Mouse (Mus musculus) C2C12 (cell line): Measurements from ENCODE around the gene Vash2. TPM values are rescaled to one million over a fixed set of nuclear protein-coding genes. Genes with fewer than 3 reads are reported as not detected.

Experiments
- H3K27me3 ChIP-seq: one replicate; pipeline ENCODE4 v1.6.1; 2011; ENCODE audit not compliant: control insufficient read depth, insufficient read depth, insufficient read length
- H3K36me3 ChIP-seq: one replicate; pipeline ENCODE4 v1.6.1; 2011; ENCODE audit not compliant: control insufficient read depth, insufficient read depth
- H3K4me3 ChIP-seq: one replicate; pipeline ENCODE4 v1.5.1; 2011; ENCODE audit warnings: mild to moderate bottlenecking, control low read depth; ENCODE audit not compliant: poor library complexity, insufficient read depth, severe bottlenecking
- H3K79me2 ChIP-seq: one replicate; pipeline ENCODE4 v1.6.1; 2011; ENCODE audit not compliant: control insufficient read depth, insufficient read depth
- H3K79me3 ChIP-seq: one replicate; pipeline ENCODE4 v1.6.1; 2011; ENCODE audit warnings: low read depth, control low read depth
- H3ac ChIP-seq: one replicate; pipeline ENCODE3; 2011; ENCODE audit warnings: low read depth; ENCODE audit not compliant: control insufficient read depth, insufficient read length
- CEBPB ChIP-seq: IDR thresholded peaks from one replicate; pipeline ENCODE4 v1.6.1; 2011; ENCODE audit warnings: low read depth, mild to moderate bottlenecking, control low read depth, moderate library complexity
- CTCF ChIP-seq: IDR thresholded peaks from one replicate; pipeline ENCODE4 v1.5.1; 2011; ENCODE audit not compliant: control insufficient read depth, insufficient read depth, insufficient read length
- FOSL1 ChIP-seq: IDR thresholded peaks from one replicate; pipeline ENCODE4 v1.8.0; 2011; ENCODE audit warnings: mild to moderate bottlenecking, low read length; ENCODE audit not compliant: poor library complexity, insufficient read depth, severe bottlenecking
- MAX ChIP-seq: IDR thresholded peaks from one replicate; pipeline ENCODE4 v1.6.1; 2011; ENCODE audit warnings: mild to moderate bottlenecking, control low read depth
- MYOD1 ChIP-seq: IDR thresholded peaks from one replicate; pipeline ENCODE4 v1.6.1; 2011; ENCODE audit warnings: low read depth; ENCODE audit not compliant: control insufficient read depth, insufficient read length
- MYOG ChIP-seq: IDR thresholded peaks from one replicate; pipeline ENCODE4 v1.6.1; 2011; ENCODE audit not compliant: control insufficient read depth, insufficient read length; ENCODE audit errors: extremely low read depth
- USF1 ChIP-seq: IDR thresholded peaks from one replicate; pipeline ENCODE4 v1.6.1; 2011; ENCODE audit warnings: low read depth, mild to moderate bottlenecking, control low read depth, moderate library complexity
- polyA plus RNA-seq: library from polyadenylated mRNA; unstranded; fragments of >200 nt; fragmentation: generic; extraction: Trizol; gene quantifications from one replicate; pipeline ENCODE4 v1.2.1, GENCODE M21; 2012; ENCODE audit warnings: missing spikeins

Gene Vash2
- polyA plus RNA-seq, 1 experiment, result 15.6 TPM

DNA sequence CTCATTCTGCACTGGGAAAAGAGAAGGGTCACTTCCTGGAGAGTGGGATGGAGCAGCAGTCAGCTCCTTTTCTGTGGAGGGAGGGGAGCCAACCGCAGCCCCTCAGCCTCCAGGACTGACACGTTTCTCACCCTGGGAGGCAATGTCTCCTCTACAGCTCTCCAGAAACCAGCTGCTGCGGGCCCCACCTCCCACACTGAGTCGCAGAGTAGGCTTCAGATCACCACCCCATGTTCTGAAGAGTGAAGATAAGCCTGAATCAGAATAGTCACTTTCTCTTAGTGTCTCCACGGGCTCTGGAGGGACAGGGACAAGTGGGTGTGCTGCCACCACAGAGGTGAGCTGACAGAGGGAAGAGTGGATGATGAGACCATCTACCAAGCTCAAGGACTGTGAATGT, 20.3 kb downstream of the Vash2 start:
- H3K36me3 ChIP-seq, result peaks cover 74% of the 10 kb centered on the region
- H3ac ChIP-seq, result no peak overlapping the region
- TF ChIP-seq MAX, result no peak
- no peak for TF ChIP-seq USF1
- no peak for TF ChIP-seq MYOG
- no peak for TF ChIP-seq MYOD1
- TF ChIP-seq CTCF, result no peak
- no peak overlapping the region for H3K4me3 ChIP-seq
- no peaks in the 10 kb centered on the region for H3K79me3 ChIP-seq
- H3K27me3 ChIP-seq, result no peaks in the 10 kb centered on the region
- no peaks in the 10 kb centered on the region for H3K79me2 ChIP-seq

- Histone ChIP-seq H3ac (no peak overlapping the region), H3K4me3 (no peak overlapping the region), H3K79me3 (no peaks in the 10 kb centered on the region), H3K36me3 (peaks cover 85% of the 10 kb centered on the region), H3K27me3 (no peaks in the 10 kb centered on the region), H3K79me2 (no peaks in the 10 kb centered on the region)
- TF ChIP-seq CTCF, result no peak
- TF ChIP-seq USF1, result no peak
- no peak for TF ChIP-seq MAX
- TF ChIP-seq FOSL1, result no peak
- no peak for TF ChIP-seq MYOD1
- no peak for TF ChIP-seq CEBPB
Observed at GRCm38 (mm10) chr1:190953009-190953408, 26.1 kb downstream of the Vash2 start.

DNA sequence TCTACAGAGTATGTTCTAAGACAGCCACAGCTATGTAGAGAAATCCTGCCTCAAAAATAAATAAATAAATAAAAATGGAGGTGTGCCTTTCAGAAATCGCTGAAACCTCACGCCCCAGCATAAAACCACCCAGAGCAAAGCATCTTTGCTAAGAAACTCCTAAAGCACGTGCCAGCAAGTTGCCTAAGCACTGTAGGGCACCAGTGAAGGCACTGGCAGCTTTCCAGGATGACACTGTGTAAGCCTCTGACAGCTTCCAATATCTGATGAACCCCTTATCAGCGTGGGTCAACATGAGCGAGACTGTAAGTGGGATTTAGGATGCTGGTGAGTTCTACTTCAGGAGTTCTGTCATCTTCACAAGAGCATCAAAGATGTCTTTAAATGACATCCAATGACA, 28.1 kb downstream of the Vash2 start:
- Histone ChIP-seq H3K27me3 (no peaks in the 10 kb centered on the region), H3K79me2 (no peaks in the 10 kb centered on the region), H3K79me3 (no peaks in the 10 kb centered on the region), H3K36me3 (peaks cover 73% of the 10 kb centered on the region), H3ac (no peak overlapping the region), H3K4me3 (no peak overlapping the region)
- no peak for TF ChIP-seq CEBPB
- TF ChIP-seq CTCF, result no peak
- TF ChIP-seq MAX, result no peak
- no peak for TF ChIP-seq MYOG
- TF ChIP-seq FOSL1, result no peak
- TF ChIP-seq USF1, result no peak
- TF ChIP-seq MYOD1, result no peak

DNA sequence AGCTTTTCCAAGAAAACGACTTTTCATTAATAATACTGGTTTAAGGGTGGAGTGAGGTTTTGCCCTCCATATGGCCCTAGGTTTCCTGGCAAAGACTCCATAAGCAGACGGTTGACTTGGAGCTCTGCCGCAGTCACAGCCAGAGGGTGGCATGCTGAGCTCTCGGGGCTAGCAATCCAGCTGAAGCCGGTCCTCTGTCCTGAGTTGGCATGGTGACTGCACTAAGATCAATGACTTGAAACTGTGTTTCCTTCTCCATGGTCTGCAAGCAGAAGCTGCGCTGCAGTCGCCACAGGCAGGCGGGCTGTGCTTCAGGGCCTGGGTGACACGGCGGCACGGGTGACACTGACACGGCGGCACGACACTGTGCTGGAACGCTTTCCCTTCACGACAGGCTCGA, 30.2 kb downstream of the Vash2 start:
- TF ChIP-seq CTCF, result no peak
- no peak for TF ChIP-seq MAX
- TF ChIP-seq MYOG, result no peak
- TF ChIP-seq CEBPB, result no peak
- no peaks in the 10 kb centered on the region for H3K79me3 ChIP-seq
- no peaks in the 10 kb centered on the region for H3K27me3 ChIP-seq
- no peak overlapping the region for H3K4me3 ChIP-seq
- peaks cover 71% of the 10 kb centered on the region for H3K36me3 ChIP-seq
- H3K79me2 ChIP-seq, result no peaks in the 10 kb centered on the region
- no peak overlapping the region for H3ac ChIP-seq

- no peak overlapping the region for H3K4me3 ChIP-seq
- no peaks in the 10 kb centered on the region for H3K79me2 ChIP-seq
- H3K36me3 ChIP-seq, result peaks cover 71% of the 10 kb centered on the region
- no peak overlapping the region for H3ac ChIP-seq
- TF ChIP-seq CEBPB, result no peak
- no peak for TF ChIP-seq MYOD1
- no peak for TF ChIP-seq FOSL1
- no peak for TF ChIP-seq USF1
- TF ChIP-seq MAX, result no peak
- no peak for TF ChIP-seq CTCF
- no peak for TF ChIP-seq MYOG
- no peaks in the 10 kb centered on the region for H3K79me3 ChIP-seq
- no peaks in the 10 kb centered on the region for H3K27me3 ChIP-seq
Observed at GRCm38 (mm10) chr1:190948439-190948838, 30.7 kb downstream of the Vash2 start.

- TF ChIP-seq CEBPB (no peak), USF1 (no peak), CTCF (no peak), MYOG (no peak), MAX (no peak), FOSL1 (no peak), MYOD1 (no peak)
- H3ac ChIP-seq, result no peak overlapping the region
- no peaks in the 10 kb centered on the region for H3K79me2 ChIP-seq
- H3K79me3 ChIP-seq, result no peaks in the 10 kb centered on the region
- peaks cover 71% of the 10 kb centered on the region for H3K36me3 ChIP-seq
- H3K27me3 ChIP-seq, result no peaks in the 10 kb centered on the region
- H3K4me3 ChIP-seq, result no peak overlapping the region
Observed at GRCm38 (mm10) chr1:190947986-190948385, 31.1 kb downstream of the Vash2 start.
